In the genomic region with DNA sequence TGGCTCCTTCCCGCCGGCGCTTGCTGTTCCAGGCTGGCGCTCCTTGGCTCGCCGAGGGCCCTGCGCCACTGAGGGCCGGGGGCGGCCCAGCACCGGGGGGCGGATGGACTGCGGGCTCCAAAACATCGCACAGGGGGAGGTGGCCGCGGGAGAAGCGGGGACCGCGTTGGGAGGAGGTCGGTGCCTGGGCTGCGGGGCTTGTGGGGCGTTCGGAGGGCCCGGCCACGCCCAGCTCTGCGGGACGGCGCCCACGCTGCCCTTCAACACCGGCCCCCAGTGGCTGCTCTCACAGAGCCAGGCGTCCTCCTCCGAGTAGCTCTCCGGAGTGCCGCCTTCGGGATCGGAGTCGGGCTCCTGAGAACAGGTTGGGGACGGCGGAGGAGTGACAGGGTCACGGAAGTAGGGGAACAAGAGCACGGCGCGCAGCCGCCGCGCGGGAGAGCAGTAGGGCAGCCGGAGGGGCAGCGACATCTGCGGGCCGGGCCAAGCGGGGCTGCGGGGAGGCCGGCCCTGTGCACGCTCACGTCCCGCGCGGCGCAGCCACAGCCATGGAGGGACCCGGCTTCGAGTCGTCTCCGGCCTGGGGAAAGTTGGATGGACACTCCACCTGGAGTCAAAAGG, we compare ENCODE assay signal across 1 mouse cellular context.
TF ChIP-seq lines count a peak whose summit lies in the region.

No protein-coding gene starts in this region.

TF ChIP-seq in CH12.LX, 34 proteins besides CTCF, POLR2A, EP300 and RAD21 (continued from another document):
- TF ChIP-seq NELFE (IDR thresholded peaks at IDR 0.05; ENCODE audit: low read depth, low read length) (no peak), SIN3A (IDR thresholded peaks at IDR 0.05; ENCODE audit: low read length) (0 out of 2 replicates have a peak, but pooled peaks have one; percentile 5), ELF1 (IDR thresholded peaks at IDR 0.05; ENCODE audit: low read depth, low read length) (peak; percentile 63), MAZ (IDR thresholded peaks at IDR 0.05; ENCODE audit: low read depth, low read length) (0 out of 2 replicates have a peak, but pooled peaks have one; percentile 15), MAFK (IDR thresholded peaks at IDR 0.05; ENCODE audit: insufficient replicate concordance, low read length) (no peak)
